Mouse (Mus musculus) 416B (cell line): ENCODE results near the gene Cnot6.
A peak's percentile ranks its signal among the peaks of the same experiment; 100 is the strongest.

ENCODE experiments used
- DNase-seq: peaks from one replicate; pipeline ENCODE4 v3.0.0; 2011; ENCODE audit warnings: low read depth

Gene Cnot6

DNA sequence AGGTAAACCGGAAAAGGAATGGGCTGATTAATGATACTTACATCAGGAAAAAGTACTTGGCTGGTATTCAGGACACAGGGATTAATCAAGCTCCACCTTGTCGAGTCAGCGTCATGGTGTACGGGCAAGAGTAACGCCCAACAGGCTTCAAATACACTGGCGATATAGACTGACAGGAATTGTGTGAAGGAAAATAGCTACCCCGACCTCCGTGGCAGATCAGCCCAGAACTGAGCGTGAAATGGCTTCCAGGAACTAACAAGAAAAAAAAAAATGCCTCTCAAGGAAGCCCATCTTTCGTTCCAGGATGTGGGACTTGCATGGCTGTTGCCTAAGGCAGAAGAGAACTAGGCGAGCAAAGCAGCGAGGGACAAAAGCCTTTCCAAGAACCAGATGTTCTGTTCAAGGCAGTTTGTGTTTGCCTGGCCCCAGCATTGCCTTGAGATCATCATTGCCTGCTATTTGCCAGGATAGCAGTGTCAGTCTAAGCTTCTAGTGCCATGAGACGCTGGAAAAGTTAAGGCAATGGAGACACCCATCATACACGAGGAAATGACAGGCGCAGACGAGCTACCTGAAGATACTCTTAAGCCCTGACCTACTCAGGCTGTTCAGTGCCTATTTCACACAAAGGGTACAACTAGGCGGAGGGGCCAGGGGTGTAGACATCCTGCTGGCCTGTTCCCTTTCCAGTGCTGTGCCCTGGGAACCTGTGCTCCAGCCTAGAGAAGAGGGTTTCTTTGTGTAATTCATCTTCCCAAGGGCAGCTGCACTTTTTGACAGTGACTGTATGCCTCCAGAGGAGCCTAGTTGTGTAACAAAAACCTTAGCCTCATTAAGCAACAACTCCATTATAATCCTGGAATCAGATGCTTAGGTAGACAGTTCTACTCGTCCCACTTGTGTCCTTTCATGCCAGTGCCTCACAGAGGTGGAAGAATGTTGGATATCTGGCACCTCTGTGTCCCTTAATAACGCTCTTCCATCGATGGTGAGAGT lies 1.1 kb upstream of the Cnot6 start:
- peak; percentile 11 for DNase-seq

DNA sequence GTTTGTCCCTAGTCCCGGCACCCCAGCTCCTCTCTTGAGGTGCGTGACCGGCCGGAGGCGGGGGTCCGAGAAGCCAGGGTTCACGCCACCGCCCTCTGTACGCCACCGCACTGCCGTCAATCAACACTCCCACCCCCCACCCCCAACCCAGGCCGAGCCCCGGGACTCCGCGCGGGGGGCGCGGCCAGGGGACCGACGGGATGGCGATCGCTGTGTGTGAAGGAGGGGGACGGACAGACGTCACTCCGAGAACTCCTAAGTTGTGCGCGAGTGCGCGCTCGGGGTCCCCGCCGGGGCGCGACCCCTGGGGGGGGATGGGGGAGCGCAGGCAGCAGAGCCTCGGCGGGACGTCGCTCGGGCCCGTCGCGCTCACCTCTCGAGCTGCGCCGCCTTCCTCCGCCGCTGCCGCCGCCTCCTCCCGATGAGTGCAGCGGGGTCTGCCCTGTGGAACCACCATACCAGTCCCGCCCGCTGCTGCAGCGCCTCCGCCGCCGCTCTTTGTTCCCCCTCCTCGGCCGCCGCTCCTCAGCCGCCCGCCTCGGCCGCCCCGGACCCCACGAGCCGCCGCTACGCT lies 455 bp downstream of the Cnot6 start:
- DNase-seq = peak; percentile 24

DNA sequence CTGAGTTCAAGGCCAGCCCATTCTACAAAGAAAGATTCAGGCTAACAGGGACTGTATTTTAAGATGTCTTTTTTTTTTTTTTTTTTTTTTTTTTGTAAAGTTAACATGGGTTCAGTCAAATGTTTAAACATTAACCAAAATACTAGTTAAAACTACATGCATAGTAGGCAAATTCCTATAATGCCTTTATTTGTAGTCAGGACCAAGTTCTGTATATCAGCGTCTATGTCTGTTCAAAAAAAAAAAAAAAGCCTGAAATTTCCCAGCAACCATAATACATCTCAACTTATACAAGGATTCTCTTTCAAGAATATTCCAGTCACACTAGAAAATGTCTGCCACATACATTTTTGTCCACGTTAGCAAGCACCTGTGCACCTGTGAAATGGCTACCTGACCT lies 1.9 kb downstream of the Cnot6 start:
- DNase-seq = no peak

DNA sequence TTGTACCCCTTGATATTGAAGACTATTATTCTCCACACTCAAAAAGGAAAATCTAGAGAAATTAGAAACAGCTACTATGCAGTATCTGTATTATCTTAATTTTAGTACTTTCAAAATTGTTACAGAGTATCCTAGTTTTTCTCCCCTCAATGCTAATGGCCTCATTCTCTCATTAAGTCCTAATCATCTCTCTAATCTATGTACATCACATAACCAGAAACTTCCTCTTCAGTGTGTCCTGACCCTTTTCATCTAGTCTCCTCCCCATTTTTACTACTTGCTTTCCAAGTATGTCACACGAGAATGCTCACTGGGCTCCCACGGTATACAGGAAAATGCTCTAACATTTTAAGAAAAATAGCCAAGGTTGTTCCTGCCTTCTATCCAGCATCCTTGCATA lies 4.7 kb downstream of the Cnot6 start:
- peak; percentile 29 for DNase-seq

DNA sequence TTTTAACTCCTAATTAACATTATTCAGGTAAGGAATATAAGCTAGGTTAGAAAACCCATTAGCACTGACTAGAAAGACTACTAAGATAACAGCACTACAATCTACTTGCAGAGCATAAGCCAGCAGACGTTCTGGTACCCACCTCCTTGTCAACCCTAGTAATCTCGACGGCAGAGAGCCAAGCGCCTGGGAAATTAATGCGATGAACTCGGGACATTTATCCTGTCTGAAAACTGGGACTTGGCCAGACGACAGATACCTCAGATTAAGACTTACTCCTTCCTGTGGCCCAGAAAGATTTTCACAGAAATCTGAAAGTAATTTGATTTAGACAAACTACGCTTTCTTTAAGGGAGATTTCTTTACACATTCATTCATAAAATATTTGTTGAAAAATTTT lies 7.7 kb downstream of the Cnot6 start:
- DNase-seq = no peak

DNA sequence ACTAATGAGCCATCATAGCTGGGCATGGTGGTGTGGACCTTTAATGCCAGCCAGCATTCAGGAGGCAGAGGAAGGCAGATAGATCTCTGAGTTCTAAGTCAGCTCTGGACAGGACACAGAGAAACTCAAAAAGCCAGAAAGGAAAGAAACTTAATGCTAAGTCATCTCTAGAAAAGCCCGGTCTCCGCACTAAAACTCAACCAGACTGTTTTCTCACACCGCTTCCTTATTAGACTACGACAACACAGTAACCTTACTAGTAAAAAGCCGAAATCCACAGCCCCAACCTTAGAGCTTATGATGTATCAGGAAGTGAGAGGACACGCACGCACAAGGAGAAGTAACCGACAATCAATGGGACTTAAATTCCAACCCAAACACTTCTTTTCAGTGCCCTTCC lies 10.5 kb downstream of the Cnot6 start:
- no peak for DNase-seq

- no peak for DNase-seq
Observed at GRCm38 (mm10) chr11:49699079-49699478, 13.4 kb downstream of the Cnot6 start.

GRCm38 (mm10) chr11:49697779-49698178 lies 14.7 kb downstream of the Cnot6 start:
- DNase-seq = no peak

- DNase-seq = no peak
Observed at GRCm38 (mm10) chr11:49696472-49696871, 16.1 kb downstream of the Cnot6 start.

- no peak for DNase-seq
Observed at GRCm38 (mm10) chr11:49695695-49696094, 16.8 kb downstream of the Cnot6 start.

GRCm38 (mm10) chr11:49695013-49695412 lies 17.5 kb downstream of the Cnot6 start:
- peak; percentile 46 for DNase-seq

DNA sequence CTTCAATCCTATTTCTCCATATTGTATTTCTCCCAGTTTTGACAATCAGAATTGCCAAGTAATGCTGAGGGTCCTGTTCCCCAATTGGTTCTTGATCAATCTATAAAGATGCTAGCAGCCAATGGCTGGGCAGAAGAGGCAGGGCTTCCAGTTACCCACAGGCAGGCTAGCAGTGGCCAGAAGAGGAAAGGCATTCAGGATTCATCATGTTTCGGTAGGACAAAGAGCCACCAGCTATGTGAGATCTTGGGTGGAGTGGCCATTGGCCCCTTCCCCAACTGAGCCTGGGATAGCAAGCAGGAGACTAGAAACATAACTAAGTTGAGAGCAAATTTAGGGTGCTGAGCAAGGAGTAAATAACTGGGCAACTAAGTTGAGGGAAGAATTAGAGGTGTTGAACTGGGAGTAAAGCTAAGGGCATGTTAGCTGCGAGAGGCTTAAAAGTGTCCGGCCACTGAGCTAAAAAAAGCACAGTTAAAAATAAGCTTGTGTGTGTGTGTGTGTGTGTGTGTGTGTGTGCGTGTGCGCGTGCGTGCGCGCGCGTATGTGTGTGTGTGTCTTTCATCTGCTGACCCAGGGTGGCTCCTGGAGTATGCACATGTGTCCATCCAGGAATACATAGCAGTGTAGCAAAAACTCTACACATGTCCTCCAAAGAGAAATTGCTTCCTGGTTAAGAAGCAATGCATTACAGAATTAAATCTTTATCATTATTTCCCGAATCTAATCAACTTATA lies 28.1 kb downstream of the Cnot6 start:
- DNase-seq = no peak

- DNase-seq = no peak
Observed at GRCm38 (mm10) chr11:49673433-49673832, 39.1 kb downstream of the Cnot6 start.

- no peak for DNase-seq
Observed at GRCm38 (mm10) chr11:49665462-49665861, 47.1 kb downstream of the Cnot6 start.

- DNase-seq = no peak
Observed at GRCm38 (mm10) chr11:49664262-49665140, 48.0 kb downstream of the Cnot6 start.

GRCm38 (mm10) chr11:49663310-49663709 lies 49.2 kb downstream of the Cnot6 start, which contains the start of gene Scgb3a1:
Gene Scgb3a1 (plus strand): TSS chr11:49663610.
- DNase-seq = no peak

GRCm38 (mm10) chr11:49662292-49662780 lies 50.2 kb downstream of the Cnot6 start:
- DNase-seq = no peak

GRCm38 (mm10) chr11:49659470-49659799 lies 53.1 kb downstream of the Cnot6 start:
- DNase-seq = no peak

DNA sequence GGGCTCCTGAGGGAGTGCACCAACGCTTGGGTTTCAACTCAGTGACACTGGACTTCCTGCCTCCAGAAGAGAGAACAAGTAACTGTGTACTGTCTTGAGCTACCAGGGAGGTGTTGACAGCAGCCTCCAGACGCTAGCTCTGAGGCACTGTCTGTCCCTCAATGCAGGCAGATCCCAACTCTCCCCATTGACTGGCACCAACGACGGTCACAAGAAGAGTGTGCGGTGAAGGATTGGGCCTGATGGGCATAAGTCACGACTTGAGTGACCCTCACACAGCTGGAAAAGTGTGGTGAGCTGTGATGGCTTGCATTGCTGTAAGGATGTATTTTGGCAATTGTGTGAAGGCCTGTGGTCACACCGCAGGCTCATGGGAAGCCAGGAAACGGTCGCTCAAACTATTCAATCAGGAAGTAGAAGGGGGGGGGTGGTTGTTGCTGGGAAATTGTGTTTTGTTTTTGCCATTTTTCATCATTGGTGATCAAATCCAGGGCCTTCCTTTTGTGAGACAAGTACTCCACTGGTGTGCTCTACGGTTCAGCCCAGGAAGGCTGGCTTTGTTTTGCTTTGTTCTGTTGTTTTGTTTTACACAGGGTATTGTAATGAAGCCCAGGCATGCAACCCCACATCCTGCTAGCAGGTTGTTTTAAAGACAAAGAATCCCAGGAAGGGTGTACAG lies 53.6 kb downstream of the Cnot6 start:
- DNase-seq = peak; percentile 82

DNA sequence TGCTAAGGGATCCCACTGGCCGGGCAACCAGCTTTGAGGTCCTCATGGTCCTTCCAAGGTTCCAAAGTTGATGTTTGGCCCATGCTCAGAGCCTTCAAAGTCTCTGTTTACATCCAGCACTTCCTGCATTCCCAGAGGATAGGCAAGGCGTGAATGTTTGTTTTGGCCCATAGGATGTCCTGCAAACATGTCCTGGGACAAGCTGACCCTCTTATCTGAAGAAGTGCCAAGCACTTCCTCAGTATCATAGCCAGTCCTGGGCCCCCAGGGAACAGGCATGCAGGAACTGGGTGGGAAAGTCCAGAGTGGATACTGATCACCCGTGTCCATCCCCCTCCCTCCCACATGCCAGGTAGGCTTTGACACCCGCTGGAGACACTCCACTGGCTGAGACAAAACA lies 54.5 kb downstream of the Cnot6 start:
- no peak for DNase-seq

DNA sequence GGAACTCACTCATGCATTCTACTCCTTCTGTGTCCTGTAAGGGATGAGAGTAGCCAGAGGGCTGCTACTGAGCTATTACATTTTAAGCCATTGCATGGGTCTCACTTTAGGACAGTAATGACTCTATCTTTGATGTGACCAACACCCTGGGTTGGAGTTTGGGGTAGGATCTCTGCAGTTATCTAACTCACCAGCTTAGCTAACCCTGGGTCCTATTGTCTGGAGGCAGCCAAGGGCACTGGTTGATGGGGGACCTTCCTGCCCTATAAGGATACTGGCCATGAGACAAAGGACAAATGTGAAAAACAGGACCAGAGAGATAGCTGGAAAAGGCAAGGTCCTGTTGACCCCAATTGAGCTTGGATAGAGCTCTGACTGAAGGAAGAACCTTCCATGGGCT lies 57.0 kb downstream of the Cnot6 start:
- no peak for DNase-seq
